Mouse (Mus musculus) adrenal gland, adult (tissue): ENCODE measurements around the gene Fam196b.
A peak's percentile ranks its signal among the peaks of the same experiment; 100 is the strongest.

Source experiments
- DNase-seq, 2 experiments: peaks; one replicate each; pipeline ENCODE4 v3.0.0; 2022 to 2023; ENCODE audit warnings: low spot score in 1 of 2; ENCODE audit not compliant: inconsistent age in 2 of 2

Gene Fam196b

DNA sequence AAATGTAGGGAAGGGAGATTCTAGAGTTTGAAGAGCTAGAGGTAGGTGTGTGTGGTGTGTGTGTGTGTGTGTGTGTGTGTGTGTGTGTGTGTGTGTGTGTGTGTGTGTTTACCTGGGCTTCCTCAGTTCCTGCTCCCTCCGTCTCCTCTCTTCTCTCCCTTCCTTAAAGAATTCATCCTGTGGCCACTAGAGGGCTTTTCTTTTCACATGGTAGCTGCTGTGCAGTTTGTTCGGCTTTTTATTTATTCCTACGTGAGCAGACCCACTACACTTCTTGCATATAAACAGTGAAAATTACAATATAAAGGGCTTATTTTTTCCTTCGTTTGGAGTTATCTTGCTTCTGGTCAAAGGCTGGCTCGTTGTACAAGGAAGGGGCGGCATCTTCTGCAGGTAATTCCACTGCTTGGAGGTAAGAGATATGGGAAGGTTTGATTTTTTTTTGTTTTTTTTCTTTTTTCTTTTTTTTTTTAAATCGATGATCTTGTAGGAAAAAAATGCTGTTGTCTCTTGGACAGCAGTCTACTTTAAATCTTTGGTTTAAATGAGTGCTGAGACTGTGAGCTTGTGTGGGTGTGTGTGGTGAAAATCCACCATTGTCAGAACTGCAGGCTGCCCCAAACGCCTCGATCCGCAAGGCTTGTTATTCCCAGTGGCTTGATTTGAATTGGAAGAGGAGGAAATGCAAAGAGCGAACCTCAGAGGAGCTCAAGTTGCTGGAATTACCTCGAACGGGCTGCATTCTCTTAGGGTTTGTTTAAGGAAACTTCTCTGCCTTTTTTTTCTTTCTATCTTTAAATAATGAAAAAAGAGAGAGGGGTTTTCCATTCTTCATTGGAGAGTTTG is at the start of gene Fam196b:
Fam196b (plus strand) TSS at position 289 of the 846 bp plus-strand sequence.
- peak in 1 of 2 experiments; percentile 68 for DNase-seq

DNA sequence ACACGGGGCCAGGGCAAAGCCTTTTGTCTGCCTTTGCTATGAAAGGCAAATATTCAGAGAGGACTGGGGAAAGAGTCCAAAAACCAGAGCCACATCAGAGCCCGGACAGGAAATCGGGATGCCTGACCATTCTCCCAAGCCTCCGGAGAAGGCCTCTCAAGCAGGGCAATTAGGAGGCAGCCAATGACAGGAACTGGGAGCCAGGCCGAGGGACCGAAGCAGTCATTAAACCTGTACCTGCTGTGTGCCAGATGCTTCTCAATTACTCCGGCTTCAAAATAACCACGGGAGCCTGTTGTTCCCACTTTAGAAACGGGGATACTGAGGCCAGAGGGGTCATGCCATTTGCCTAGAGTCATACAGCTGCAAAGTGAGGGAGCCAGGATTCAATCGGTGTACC is 42.6 kb upstream of the Fam196b start:
- no peak for DNase-seq

DNA sequence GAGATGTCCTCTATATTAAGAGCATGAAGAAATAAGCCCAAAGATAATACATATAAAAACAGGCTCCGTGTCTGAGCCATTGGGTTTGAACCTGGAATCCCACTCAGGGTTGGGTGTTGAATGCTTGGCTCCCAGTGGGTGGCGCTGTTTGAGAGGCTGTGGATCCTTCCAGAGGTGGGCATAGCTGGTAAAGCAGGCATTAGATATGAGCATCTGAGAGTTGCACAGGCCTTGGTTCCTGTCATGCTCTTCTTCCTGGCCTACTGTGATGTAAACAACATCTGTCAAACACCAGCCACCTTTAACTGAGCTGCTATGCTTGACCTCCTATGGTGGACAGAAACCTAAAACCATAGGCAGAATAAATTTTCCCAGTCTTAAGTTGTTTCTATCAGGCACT is 38.7 kb upstream of the Fam196b start:
- peak; percentile 9 to 44 for DNase-seq

DNA sequence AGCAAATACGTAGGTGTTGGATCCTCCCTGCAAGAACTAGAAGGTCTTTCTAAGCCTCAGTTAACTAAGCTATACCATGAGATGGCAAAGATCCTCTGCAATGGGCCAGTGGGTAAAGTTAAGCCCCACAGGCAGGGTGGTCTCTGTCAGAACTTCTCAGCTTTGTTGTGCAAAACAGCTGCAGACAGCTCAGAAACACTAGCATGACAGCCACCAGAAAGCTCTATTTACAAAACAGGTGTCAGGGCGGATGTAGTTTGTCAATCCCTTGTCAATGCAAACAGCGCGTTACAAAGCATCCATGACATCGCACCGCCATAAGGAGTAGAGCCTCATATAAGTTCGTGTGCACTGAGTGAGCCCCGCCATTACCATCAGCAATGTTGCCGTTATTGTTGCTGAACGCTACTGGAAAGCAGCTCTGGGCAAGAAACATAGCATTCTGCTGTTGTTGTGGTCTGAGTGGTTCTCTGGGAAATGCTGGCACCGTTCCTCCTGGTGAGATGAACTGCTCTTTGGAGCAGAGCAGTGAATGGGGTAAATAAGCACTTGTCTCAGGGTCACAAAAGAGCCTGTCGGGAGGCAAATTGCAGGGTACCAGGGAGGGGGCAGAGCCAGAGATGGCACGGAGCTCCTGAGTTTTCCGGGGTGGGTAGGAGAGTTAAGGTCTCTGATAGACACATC is 38.1 kb upstream of the Fam196b start:
- DNase-seq: peak; percentile 6 to 22

DNA sequence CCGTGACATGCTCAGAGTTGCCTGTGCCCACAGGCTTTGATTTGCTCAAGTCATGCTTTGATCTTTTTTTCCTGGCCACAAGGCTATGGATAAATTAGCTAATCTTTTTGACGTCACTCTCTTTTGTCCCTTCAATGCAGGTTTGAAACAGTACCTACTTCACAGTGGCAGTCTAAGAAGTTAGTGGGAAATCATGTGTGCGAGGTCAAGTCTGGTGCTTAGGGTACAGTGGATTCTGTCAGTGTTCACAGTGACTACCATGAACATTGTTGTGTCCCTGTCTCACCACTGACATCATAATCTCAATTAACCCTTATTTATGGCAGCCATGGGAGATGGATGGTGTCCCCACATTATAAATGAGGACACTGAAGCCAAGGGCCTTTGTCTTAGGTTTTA is 37.6 kb upstream of the Fam196b start:
- DNase-seq: no peak

DNA sequence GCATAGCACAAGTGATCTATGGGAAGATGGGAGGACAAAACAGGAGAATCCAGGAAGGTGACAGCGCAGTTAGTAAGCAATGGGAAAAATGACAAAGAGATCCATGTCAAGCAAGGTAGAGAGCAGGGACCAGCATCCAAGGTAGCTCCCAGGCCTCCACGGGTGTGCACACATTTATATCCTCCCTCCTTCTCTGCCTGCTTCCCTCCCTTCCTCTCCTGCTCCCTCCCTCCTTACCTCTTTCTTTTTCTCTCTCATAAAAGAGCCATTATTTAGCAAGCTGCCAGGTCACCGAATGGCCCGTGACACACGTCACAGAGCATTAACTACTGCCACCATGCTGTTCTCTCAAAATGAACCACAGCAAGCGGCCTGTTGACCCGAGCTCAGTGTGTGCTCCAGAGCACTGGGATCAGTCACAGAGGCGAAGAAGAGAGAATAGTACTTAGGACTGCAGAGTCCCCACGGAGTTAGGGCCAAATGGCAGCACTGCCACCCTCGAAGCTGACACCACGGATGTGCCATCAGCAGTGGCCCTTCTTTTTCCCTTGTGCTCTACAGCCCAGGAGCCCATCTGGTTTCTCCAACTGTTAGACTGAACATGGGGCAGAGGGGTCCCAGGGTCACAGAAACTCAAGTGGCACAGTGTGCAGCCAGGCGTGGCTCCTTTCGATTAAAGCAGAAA is 30.4 kb upstream of the Fam196b start:
- DNase-seq: no peak

DNA sequence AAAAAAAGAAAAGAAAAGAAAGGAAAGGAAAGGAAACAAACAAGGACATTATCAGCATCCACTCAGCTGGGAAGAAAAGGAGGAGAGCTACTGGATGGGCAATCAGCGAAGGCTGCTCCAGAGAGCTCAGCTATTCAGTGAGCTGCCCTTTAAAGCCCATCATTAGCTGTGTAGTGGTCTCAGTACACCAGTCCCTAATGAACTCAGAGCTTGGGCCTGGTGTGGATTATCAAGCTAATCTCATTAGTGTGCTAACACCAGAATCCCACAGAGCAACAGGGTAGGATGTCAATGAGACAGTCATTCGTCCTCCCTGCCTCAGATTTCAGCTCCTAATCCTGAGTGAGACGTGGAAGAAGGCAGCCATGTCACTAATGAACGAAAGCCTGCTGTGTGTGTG is 24.4 kb upstream of the Fam196b start:
- no peak for DNase-seq

DNA sequence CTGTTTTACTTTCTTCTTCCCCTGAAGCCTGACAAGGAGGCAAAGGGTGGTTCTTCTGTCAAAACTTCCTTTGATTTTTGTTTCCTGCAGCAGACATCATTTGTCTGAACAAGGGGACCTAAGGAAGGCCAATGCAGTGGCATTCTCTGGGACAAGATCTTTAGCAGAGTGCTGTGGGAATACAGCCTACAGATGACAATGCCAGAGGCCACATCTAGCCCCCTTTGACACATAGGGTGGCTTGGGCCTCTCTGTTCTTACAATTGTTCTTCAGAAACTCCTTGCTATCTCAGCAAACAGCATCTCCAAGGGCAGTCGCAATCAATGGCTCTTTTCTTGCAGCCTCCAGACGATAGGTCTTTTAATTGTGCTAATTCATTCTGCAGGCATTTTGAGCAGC is 23.9 kb upstream of the Fam196b start:
- DNase-seq: no peak

DNA sequence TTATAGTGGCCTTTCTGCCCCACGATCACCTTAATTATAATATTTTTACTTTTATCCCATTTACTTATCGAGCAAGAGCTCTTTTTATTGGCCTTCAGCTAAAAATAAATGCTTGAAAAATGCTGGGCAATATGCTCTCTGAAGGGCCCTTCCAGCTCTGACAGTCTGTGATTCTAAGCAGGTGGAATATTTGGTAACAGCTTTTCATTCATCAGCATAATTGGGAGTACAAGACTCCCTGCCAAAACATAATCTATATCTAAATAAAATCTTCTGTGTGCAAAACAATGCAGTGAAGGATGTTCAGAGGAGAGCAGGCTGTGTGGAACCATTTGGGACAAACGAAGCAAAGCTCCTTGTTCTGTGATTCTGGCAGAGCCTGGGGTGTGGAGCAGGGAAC is 23.3 kb upstream of the Fam196b start:
- DNase-seq: no peak

DNA sequence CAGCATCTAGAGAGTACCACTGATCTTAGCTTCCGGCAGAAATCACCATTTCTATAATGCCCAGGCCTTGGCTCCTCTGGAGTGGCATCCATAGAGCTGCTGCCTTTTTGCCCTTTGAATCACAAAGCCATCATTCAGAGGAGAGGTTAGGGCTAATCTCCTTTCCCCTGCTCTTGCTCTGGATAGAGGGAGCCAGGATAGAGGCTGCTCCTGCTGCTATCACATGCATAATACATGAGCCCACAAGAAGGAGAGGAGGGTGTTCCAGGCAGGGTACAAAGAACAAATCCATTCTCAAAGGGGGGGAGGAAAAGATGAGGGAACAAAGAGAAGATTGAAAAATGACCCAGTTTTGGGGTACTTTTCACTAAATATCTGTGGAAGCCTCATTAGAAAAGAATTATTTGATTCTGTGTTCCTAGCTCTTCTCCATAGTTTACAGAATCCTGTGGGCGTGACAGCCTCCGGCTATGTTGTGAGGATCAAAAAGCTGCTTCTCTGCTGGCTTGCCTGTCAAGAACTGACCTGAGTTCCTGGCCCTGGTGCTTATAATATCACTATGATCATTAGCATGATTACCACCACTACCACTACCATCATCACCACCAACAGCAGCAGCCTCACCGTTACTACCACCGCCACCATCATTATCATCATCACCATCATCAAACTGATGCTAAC is 16.8 kb upstream of the Fam196b start:
- DNase-seq: no peak

DNA sequence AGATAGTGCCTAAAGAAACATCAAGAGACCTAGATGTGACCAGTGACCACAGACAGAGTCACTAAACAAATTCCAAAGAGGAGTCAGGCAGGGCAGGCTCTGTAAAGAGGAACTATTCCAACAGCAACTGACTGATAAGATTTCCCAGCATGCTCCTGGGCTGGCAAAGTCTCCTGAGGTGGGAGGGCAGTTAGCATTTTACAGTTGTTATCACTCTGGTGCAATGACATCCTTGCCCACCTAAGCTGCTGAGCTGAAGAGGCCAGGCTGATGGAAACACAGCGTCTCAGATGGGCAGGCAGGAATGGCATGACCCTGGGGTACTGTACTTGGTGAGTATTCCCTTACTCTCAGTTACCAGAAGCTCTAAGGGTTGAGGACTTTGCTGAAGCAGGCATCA is 15.1 kb upstream of the Fam196b start:
- no peak for DNase-seq

DNA sequence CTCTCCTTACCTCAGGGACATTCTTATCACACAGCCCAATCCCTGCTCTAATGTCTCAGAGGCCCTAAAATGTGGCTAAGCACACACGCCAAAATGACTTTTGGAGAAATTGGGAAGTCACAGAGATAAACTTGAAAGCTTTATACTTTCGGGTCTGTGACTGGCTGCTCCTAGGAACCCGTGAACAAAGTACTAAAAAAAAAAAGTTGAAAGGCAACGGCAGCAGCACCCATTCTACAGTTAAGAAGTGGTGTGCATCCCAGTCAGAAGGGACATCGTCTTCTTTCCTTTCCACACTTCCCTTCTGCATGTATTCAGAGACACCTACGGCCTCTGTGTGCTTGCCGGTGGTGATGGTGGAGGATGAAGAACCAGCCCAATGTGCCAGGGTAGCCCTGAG is 14.6 kb upstream of the Fam196b start:
- DNase-seq: no peak

DNA sequence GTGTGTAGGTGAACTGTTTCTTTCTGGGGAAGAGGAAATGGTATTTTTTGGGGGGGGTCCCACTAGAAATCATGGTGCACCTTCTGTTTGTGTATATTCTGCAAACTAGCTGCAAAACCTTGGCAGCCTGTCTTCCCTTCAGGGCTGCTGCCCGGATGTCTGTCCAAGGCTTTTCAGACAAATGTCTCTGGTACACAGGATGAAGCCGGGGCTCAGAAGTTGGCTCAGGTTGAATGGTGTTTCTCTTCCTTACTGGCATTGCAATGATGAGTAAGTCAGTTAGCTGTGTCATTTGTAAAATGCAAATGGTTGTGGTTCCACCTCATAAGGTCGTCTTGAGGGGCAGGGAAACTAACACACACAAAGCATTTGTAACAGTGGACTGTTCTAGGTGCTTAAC is 8.4 kb upstream of the Fam196b start:
- DNase-seq: peak; percentile 31 to 70

DNA sequence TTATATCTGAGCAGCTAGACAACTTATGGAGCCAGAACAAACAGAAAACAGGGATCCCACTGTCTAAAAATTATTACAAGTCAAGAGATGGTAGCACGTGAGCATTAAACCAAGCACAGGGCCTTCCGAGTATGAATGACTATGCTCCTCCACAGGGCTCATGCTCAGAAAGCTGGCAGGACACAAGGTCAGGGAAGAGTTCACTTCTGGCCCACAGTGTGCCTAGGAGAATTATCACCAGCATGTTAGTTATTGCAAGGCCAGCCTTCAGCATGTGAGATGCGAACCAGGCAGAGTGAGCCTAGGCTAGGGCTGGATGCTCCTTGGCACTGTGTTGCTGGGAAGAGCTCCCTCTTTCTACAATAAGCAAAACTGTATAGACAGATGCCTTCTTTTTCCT is 5.9 kb upstream of the Fam196b start:
- peak; percentile 56 to 78 for DNase-seq

DNA sequence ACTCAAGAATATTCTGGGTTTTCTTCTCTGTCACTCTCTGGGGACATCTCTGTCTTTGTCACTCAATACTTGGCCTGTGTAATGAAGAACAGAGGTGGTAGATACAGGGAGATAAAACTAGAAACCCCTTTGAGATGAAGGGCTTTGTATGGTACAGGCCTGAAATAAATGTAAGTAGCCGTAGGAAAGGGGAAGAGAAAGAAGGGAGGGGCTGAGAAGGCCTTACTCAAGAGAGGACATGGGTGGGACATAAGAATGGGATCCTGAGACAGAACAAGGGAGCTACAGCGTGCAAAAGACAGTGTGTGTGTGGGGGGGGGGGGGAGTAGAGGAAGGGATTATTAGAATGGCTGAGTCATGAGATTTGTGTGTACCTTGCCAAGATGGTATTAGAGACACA is 5.3 kb upstream of the Fam196b start:
- no peak for DNase-seq

DNA sequence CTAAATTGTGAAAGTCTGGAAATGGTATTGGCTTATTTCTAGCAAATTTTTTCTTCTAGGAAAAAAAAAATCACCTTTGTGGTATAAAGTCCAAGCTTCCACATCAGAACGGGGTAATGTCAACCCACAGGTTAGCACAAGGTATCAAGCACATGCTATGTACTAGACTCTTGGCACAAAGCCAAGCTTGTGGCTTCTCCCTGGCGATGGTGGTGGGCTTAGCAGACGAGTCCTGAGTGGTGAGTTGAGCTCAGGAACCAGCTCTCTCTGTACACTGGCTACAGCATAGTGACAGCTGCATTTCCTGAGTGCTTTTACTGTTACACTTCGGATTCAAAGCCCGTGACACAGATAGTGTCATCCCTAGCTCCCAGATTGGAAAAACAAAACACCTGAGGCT is 2.9 kb upstream of the Fam196b start:
- no peak for DNase-seq

DNA sequence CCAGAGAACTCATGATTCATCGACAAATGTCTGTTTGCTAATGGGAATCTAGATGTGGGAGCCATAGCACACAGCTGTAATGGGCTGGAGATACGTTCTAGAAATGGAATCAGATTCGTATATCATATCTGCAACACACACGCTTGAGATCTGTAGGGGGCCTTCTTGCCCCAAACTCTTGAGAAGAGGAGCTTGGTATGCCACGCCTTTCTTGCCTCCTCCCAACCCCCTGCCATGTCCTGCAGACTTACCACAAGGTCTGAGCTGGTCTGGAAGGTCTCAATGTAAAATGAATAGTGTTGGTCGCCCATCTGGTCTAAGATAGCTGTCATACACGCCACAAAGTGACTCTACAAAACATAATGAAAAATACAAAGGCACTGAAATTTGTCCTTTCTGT is 2.4 kb upstream of the Fam196b start:
- DNase-seq: no peak

DNA sequence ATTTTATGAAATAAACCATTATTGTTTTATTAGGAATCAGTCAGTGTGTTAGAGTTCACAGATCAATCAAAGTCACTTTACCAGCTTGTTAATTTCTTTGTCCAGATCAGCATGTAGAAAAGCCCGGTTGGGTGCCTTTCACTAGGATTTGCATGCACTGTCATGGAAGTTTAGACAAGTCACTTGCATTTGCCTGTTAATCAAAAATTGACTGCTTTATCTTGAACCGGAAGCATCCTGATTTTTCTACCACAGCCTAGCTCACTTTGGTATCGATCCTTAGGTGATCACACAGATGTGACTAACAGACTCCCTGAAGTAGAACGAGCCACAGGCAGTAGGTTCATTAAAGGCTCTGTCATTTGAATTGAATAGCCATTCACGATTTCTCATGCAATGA is 761 bp downstream of the Fam196b start:
- DNase-seq: no peak

DNA sequence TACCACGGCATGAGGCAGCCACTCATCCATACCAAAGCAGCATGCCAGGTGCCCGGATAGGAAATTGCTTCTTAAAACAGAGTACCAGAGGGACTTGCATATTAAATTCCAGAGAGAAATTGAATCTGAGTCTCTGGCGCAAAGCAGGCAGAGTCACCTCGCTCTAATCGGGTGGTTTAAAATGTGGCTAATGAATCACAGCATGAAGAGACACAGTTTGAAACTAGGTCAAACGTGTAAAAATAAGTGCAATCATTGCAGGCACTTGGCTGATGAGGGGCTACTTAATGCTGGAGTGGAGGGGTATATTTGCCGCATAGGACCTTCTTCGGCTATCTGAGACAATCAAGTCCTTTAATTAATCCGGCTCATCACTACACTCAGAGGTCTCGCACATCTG is 1.6 kb downstream of the Fam196b start:
- no peak for DNase-seq

DNA sequence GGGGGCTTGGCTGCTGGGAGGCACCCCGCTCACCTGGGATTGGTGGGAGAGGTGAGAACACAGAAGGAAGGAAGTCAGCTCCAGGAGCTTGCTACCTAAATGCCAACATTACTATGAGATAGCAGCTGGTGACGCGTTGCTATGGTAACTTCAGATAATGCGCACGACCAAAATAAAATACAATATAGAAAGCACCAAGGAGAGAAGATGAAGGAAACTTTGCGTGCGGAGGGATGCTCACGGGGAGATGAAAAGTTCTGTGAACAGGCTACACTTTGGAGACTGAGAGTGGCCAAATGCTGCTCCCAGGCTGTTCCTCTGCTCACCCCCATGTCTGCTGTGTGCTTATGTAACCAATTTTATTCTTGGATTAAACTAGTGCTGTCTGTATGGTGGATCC is 2.4 kb downstream of the Fam196b start:
- no peak for DNase-seq

DNA sequence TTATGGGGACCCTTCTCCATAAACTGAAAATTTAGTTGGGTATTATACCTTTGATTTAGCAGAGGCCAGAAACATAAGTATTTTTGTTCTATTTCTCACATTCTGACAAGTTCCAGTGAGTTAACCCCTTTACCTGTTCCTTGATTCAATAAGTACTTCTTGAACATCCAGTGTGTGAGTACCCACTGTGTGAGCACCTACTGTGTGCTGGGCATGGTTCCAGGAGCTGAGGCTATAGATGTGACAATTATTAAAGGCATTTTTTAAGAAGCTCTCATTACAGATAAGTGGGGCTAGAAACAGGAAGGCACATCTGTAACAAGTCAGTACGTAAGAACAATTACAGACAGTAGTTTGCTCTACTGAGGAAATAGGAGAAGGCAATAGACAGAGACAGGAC is 4.7 kb downstream of the Fam196b start:
- no peak for DNase-seq

DNA sequence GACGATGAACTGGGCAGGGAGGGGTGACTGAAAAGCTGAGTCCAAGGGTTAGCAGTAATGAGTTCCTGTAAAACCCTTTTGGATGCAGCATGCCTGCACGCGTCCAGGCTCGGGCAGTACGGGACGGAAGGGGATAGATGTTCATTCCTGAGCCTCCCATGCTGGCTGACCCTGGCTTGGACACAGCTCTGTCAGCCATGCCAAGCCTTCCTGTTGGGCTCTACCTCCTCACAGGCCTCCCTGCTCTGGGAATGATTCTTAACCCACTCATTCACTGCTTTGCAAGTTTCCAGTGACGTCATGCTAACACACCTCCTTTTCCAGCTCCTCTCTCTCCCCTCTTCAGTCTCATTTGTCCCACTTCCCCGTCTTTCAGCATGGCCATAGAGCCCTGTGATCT is 9.0 kb downstream of the Fam196b start:
- DNase-seq: no peak
